Mouse (Mus musculus) erythroblast, embryonic 14.5 days (primary cell): Measurements from ENCODE around the gene Itsn1.

Experiments used
- GATA1 ChIP-seq: IDR thresholded peaks from 2 replicates; pipeline ENCODE4 v1.6.1; 2012; ENCODE audit warnings: low read length, inconsistent platforms, mixed read lengths
- TAL1 ChIP-seq: IDR thresholded peaks from 3 replicates; pipeline ENCODE4 v1.6.1; 2012; ENCODE audit warnings: low read length, inconsistent platforms, mixed read lengths

DNA sequence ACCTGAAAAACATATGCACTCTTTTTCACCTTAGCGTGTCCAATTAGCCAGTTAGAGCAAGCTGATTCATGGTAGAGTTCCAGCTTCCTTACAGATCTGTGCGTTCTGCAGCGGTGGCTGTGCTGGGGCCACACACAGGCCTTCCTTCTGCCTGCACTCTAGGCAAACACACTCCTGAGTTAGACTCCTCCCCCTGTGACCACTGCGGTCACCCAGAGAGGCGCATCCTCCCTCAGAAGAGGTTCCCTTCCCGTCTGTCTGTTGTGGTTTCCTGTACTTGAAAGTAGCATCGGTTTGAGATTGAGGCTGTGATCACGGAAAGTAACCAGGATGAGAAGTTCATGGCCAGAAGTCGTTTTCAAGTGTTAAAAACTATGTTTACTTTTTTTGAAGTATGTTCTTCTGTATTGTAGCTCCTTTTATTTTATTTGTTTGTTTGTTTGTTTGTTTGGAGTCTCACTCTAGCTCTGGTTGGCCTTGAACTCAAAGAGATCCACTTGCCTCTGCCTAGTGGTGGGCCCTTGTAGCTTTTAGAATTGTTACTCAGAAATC, 96.8 kb downstream of the Itsn1 start:
- TF ChIP-seq TAL1 (no peak), GATA1 (no peak)
